12 mouse cellular contexts compared by ENCODE assay signal in the genomic region with DNA sequence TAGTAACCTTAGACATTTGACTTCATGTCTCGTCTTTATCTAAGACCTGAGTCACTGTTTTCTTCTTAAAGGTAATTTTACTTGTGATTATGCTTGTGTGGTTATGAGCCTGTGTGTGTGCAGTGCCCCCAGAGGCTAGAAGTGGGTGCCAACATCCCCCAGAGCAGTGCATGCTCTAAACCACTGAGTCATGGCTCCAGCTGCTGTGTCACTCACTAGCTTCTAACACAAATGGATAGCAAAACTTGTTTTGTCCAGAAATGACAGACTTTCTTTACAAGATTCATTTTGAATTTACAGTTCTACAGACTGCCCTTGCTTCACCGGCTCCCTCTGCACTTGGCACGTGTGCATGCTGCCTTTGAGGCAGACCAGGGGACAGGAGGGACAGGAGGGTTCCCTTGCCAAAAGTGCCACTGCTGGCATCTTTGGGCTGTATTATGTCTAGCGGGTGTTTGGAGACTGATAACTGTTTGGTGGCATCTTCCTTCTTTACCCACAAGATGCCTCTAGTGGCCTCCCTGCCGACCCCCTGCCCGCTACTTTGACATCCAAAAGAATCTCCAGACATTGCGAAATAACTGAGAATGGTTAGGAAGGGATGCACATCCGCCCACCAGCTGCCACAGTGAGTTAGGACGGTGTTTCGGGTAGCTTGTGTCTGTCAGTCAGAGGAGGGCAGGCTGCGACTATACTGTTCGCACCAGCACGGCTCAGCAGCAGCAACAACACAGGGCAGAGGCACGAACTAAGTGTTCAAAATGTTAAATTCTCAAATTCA.
DNase-seq lines count a peak whose midpoint lies in the region; ATAC-seq and TF ChIP-seq lines count a peak whose summit lies in the region.
"Had no signal": no experiment of that assay in that cellular context is flagged by ENCODE, and none has a peak within 500 bp of the region (broad histone marks: within the 10 kb centered on the region; RNA-seq: fewer than 3 reads in every experiment).

No protein-coding gene starts in this region.

- TF ChIP-seq CTCF in hindbrain, postnatal 0 days (IDR thresholded peaks at IDR 0.05; ENCODE audit: low read depth) = peak; percentile 28; the same call in 1 of the 2 replicates

- no peaks in the 10 kb centered on the region for H3K27me3 ChIP-seq in hindbrain, postnatal 0 days (ENCODE audit: insufficient read depth, low read length)
- peaks cover 7% of the 10 kb centered on the region; the same call in 1 of the 2 replicates for H3K27me3 ChIP-seq in hindbrain, embryonic 11.5 days (ENCODE audit: control insufficient read depth, insufficient read depth, low read length)
- peaks cover 4% of the 10 kb centered on the region; the same call in 1 of the 2 replicates for H3K27me3 ChIP-seq in embryonic facial prominence, embryonic 15.5 days
- H3K27me3 ChIP-seq in limb, embryonic 13.5 days = peaks cover 14% of the 10 kb centered on the region; the same call in 1 of the 2 replicates

- DNase-seq in hindbrain, postnatal 0 days (ENCODE audit: low spot score) = no peak
- no peak for DNase-seq in hindbrain, embryonic 11.5 days (ENCODE audit: low spot score)
- DNase-seq in 416B (ENCODE audit: low read depth) = peak; percentile 67
- DNase-seq in urinary bladder, adult 2 months (ENCODE audit: low spot score) = no peak
- no peak for DNase-seq in gastrocnemius, postnatal 4 days (ENCODE audit: low spot score in 2 of 2)
- DNase-seq in urinary bladder, postnatal 25 days (ENCODE audit: low spot score) = no peak
- DNase-seq: cerebellum, adult 2 months; lung, postnatal 14 days had no signal

- no peaks in the 10 kb centered on the region for H3K9me3 ChIP-seq in hindbrain, postnatal 0 days (ENCODE audit: low read length)
- no peaks in the 10 kb centered on the region for H3K9me3 ChIP-seq in hindbrain, embryonic 11.5 days (ENCODE audit: control insufficient read depth, low read length)
- H3K9me3 ChIP-seq in embryonic facial prominence, embryonic 15.5 days (replicated peaks) = no peaks in the 10 kb centered on the region
- H3K9me3 ChIP-seq in limb, embryonic 13.5 days = no peaks in the 10 kb centered on the region
- H3K9me3 ChIP-seq: heart, embryonic 15.5 days; neural tube, embryonic 15.5 days had no signal

- H3K36me3 ChIP-seq in hindbrain, postnatal 0 days (ENCODE audit: insufficient read depth, low read length) = no peaks in the 10 kb centered on the region
- no peaks in the 10 kb centered on the region for H3K36me3 ChIP-seq in hindbrain, embryonic 11.5 days (ENCODE audit: control insufficient read depth, insufficient read depth, low read length)
- no peaks in the 10 kb centered on the region for H3K36me3 ChIP-seq in embryonic facial prominence, embryonic 15.5 days
- H3K36me3 ChIP-seq in limb, embryonic 13.5 days = no peaks in the 10 kb centered on the region
- H3K36me3 ChIP-seq: heart, embryonic 15.5 days; neural tube, embryonic 15.5 days had no signal

- H3K4me1 ChIP-seq in hindbrain, postnatal 0 days (ENCODE audit: insufficient read depth, low read length) = peaks cover 19% of the 10 kb centered on the region
- 0 out of 2 replicates have a peak, but pooled peaks cover 4% of the 10 kb centered on the region for H3K4me1 ChIP-seq in hindbrain, embryonic 11.5 days (replicated peaks; ENCODE audit: control insufficient read depth, insufficient read depth, low read length)
- peaks cover 39% of the 10 kb centered on the region for H3K4me1 ChIP-seq in embryonic facial prominence, embryonic 15.5 days
- H3K4me1 ChIP-seq in limb, embryonic 13.5 days = peaks cover 59% of the 10 kb centered on the region

- H3K27ac ChIP-seq in hindbrain, postnatal 0 days = no peak overlapping the region
- H3K27ac ChIP-seq in hindbrain, embryonic 11.5 days (ENCODE audit: low read depth, low read length) = no peak overlapping the region
- H3K27ac ChIP-seq in embryonic facial prominence, embryonic 15.5 days (replicated peaks) = 0 out of 2 replicates have a peak overlapping the region, but pooled peaks have one; percentile 55
- peak overlapping the region; percentile 39 for H3K27ac ChIP-seq in limb, embryonic 13.5 days
- H3K27ac ChIP-seq: heart, embryonic 15.5 days; neural tube, embryonic 15.5 days had no signal

- no peak for ATAC-seq in hindbrain, postnatal 0 days
- no peak for ATAC-seq in hindbrain, embryonic 11.5 days (ENCODE audit: low FRiP score)
- no peak for ATAC-seq in embryonic facial prominence, embryonic 15.5 days (ENCODE audit: insufficient number of reproducible peaks, low FRiP score, low TSS enrichment, low read depth)
- no peak for ATAC-seq in limb, embryonic 13.5 days (ENCODE audit: low FRiP score, low read depth)

- 44% methylated on average over 14 of the region's 14 CpGs for WGBS in hindbrain, postnatal 0 days
- WGBS in hindbrain, embryonic 11.5 days = 52% methylated on average over 14 of the region's 14 CpGs
- WGBS in embryonic facial prominence, embryonic 15.5 days = 46% methylated on average over 14 of the region's 14 CpGs
- WGBS in limb, embryonic 13.5 days = 29% methylated on average over 14 of the region's 14 CpGs

- no peak overlapping the region for H3K9ac ChIP-seq in hindbrain, postnatal 0 days (replicated peaks; ENCODE audit: low read length)
- no peak overlapping the region for H3K9ac ChIP-seq in hindbrain, embryonic 11.5 days (ENCODE audit: low read depth, low read length)
- H3K9ac ChIP-seq in embryonic facial prominence, embryonic 15.5 days = no peak overlapping the region
- no peak overlapping the region for H3K9ac ChIP-seq in limb, embryonic 13.5 days
- H3K9ac ChIP-seq: heart, embryonic 15.5 days; neural tube, embryonic 15.5 days had no signal

- no peak overlapping the region for H3K4me2 ChIP-seq in hindbrain, postnatal 0 days (ENCODE audit: low read depth, low read length)
- no peak overlapping the region for H3K4me2 ChIP-seq in hindbrain, embryonic 11.5 days (replicated peaks; ENCODE audit: low read depth, low read length)
- no peak overlapping the region for H3K4me2 ChIP-seq in embryonic facial prominence, embryonic 15.5 days (replicated peaks)
- peak overlapping the region; percentile 38; the same call in 1 of the 2 replicates for H3K4me2 ChIP-seq in limb, embryonic 13.5 days (replicated peaks)
- H3K4me2 ChIP-seq: heart, embryonic 15.5 days had no signal

- H3K4me3 ChIP-seq in hindbrain, postnatal 0 days (ENCODE audit: low read length) = no peak overlapping the region
- no peak overlapping the region for H3K4me3 ChIP-seq in hindbrain, embryonic 11.5 days (ENCODE audit: low read depth, low read length)
- H3K4me3 ChIP-seq in embryonic facial prominence, embryonic 15.5 days (replicated peaks) = no peak overlapping the region
- H3K4me3 ChIP-seq in limb, embryonic 13.5 days = no peak overlapping the region
- H3K4me3 ChIP-seq: heart, embryonic 15.5 days; neural tube, embryonic 15.5 days had no signal

Comparison
In these comparisons a context has a peak if more than half of its experiments do, and no peak if none do; other contexts are left out.
1. H3K27ac ChIP-seq: peak in embryonic facial prominence, embryonic 15.5 days (single experiment) and limb, embryonic 13.5 days (single experiment); none in hindbrain, postnatal 0 days (single experiment) and hindbrain, embryonic 11.5 days (single experiment).